Mouse (Mus musculus) kidney, postnatal 0 days (tissue): ENCODE results near the gene Slc35a5. TPM values are rescaled to one million over a fixed set of nuclear protein-coding genes. Genes with fewer than 3 reads are reported as not detected.

Experiments used
- ATAC-seq: fragments of 200-750 bp; cut with Nextera tagmentation; replicated peaks from 2 replicates; pipeline ENCODE4 v1.8.0; 2017; ENCODE audit warnings: low read depth, moderate number of reproducible peaks, moderate TSS enrichment, moderate library complexity; ENCODE audit not compliant: low FRiP score
- DNase-seq: peaks from one replicate; pipeline ENCODE4 v3.0.0-alpha.2; 2016; ENCODE audit warnings: low spot score
- H3K27ac ChIP-seq: fragments of 300-500 bp; sonication (generic); 2 replicates; pipeline ENCODE4 v1.5.1; 2014; ENCODE audit warnings: mild to moderate bottlenecking
- H3K27me3 ChIP-seq: fragments of 300-500 bp; sonication (generic); 2 replicates; pipeline ENCODE4 v1.6.1; 2014; ENCODE audit warnings: low read length, mixed read lengths; ENCODE audit not compliant: insufficient read depth
- H3K36me3 ChIP-seq: fragments of 300-500 bp; sonication (generic); 2 replicates; pipeline ENCODE4 v1.6.1; 2014; ENCODE audit warnings: low read length, mixed read lengths; ENCODE audit not compliant: insufficient read depth
- H3K4me1 ChIP-seq: fragments of 300-500 bp; sonication (generic); replicated peaks from 2 replicates; pipeline ENCODE4 v1.6.1; 2014; ENCODE audit warnings: antibody characterized with exemption, low read length, mixed read lengths; ENCODE audit not compliant: insufficient read depth
- H3K4me2 ChIP-seq: fragments of 300-500 bp; sonication (generic); 2 replicates; pipeline ENCODE4 v1.6.1; 2014; ENCODE audit warnings: mild to moderate bottlenecking, low read length, moderate library complexity, mixed read lengths
- H3K4me3 ChIP-seq: fragments of 300-500 bp; sonication (generic); replicated peaks from 2 replicates; pipeline ENCODE4 v1.5.1; 2014; ENCODE audit warnings: low read depth, low read length
- H3K9ac ChIP-seq: fragments of 300-500 bp; sonication (generic); 2 replicates; pipeline ENCODE4 v1.6.1; 2014; ENCODE audit warnings: low read depth, low read length
- H3K9me3 ChIP-seq: fragments of 300-500 bp; sonication (generic); replicated peaks from 2 replicates; pipeline ENCODE4 v1.6.1; 2016; ENCODE audit warnings: low read length, inconsistent platforms, mixed read lengths
- CTCF ChIP-seq: IDR thresholded peaks from 2 replicates; pipeline ENCODE4 v1.5.1; 2016; ENCODE audit warnings: antibody characterized with exemption, low read depth, mild to moderate bottlenecking, moderate library complexity
- WGBS: fragments of 180-500 bp; shearing (Covaris S2); extraction: QIAGEN DNeasy Blood & Tissue Kit; methylation state at CpG from one replicate; pipeline ENCODE4 v1.1.7; 2014; 5-methylcytosine and 5-hydroxymethylcytosine counted together
- polyA plus RNA-seq: library from polyadenylated mRNA; unstranded; fragments of >200 nt; fragmentation: Nextera tagmentation; extraction: Ambion mirVana; gene quantifications from 2 replicates; pipeline ENCODE4 v1.2.1, GENCODE M21; 2015

The Slc35a5 gene
- polyA plus RNA-seq, 1 experiment from 2014 or later = 24.2 TPM

GRCm38 (mm10) chr16:45090005-45090404 lies 68.5 kb downstream of the Slc35a5 start:
- H3K4me3 ChIP-seq = no peak overlapping the region
- no peaks in the 10 kb centered on the region for H3K9me3 ChIP-seq
- no peak overlapping the region for H3K9ac ChIP-seq
- H3K27me3 ChIP-seq = no peaks in the 10 kb centered on the region
- H3K27ac ChIP-seq = no peak overlapping the region
- no peaks in the 10 kb centered on the region for H3K36me3 ChIP-seq
- WGBS = 4% methylated on average over 10 of the region's 10 CpGs
- peaks cover 7% of the 10 kb centered on the region; the same call in 1 of the 2 replicates for H3K4me1 ChIP-seq
- no peak overlapping the region for H3K4me2 ChIP-seq
- peak; percentile 92 for TF ChIP-seq CTCF
- peak; percentile 88 for DNase-seq
- ATAC-seq = peak; percentile 68; the same call in 1 of the 2 replicates

Other genes starting within 250 kb of the Slc35a5 start
- gene Cd200r3, start 215.0 kb downstream of the Slc35a5 start, polyA plus RNA-seq = 0.61 and 0.83 TPM in 2 replicates
- gene Ccdc80, start 65.3 kb downstream of the Slc35a5 start, polyA plus RNA-seq = 99.7 and 113 TPM in 2 replicates
- gene Atg3, start 79 bp upstream of the Slc35a5 start, polyA plus RNA-seq = 40.2 and 40.4 TPM in 2 replicates
- 0.14 TPM in 1 of 2 replicates, not detected in the other for gene Btla, start 65.6 kb upstream of the Slc35a5 start, polyA plus RNA-seq